Mouse (Mus musculus) left cerebral cortex, postnatal 25 days (tissue): ENCODE data around the gene Gm13769. TPM values are rescaled to one million over a fixed set of nuclear protein-coding genes. Genes with fewer than 3 reads are reported as not detected.
"Not testable (repeated sequence)": the region's sequence is repeated elsewhere in the genome, so short reads cannot be mapped to it uniquely, and the experiment has no call there.

Source experiments
- DNase-seq, 2 experiments: peaks; one replicate each; pipeline ENCODE4 v3.0.0; 2022; ENCODE audit warnings: low spot score in 2 of 2, mixed read lengths in 1 of 2
- intact Hi-C: fragments of 180-260 bp; cut with DNase I; formaldehyde crosslinking; loops from one replicate; pipeline ENCODE4 v1.15.1; 2025
- total RNA-seq, 2 experiments: library from RNA; stranded (reverse); gene quantifications; 2 replicates each; pipeline ENCODE4 v1.2.3; 2021

Gm13769 gene
- under 1 TPM in 1 of 2 experiments, not detected in 1; 0.27 TPM for total RNA-seq

GRCm38 (mm10) chr2:90321900-90322299, at the start of gene Gm13769:
TSS of gene Gm13769 (plus strand) at chr2:90322200.
- DNase-seq, intact Hi-C loops: not testable (repeated sequence)

- no peak for DNase-seq
Observed at GRCm38 (mm10) chr2:90292741-90293140, 29.3 kb upstream of the Gm13769 start, which contains the start of gene Olfr1272. TSS of gene Olfr1272 (minus strand) at chr2:90292841.

GRCm38 (mm10) chr2:90346694-90347093, 24.7 kb downstream of the Gm13769 start:
- DNase-seq, intact Hi-C loops: not testable (repeated sequence)

More at GRCm38 (mm10) chr2:90292741-90293140, 29.3 kb upstream of the Gm13769 start, which contains the start of gene Olfr1272:
- intact Hi-C loops: no loop called here

- intact Hi-C loops, DNase-seq: not testable (repeated sequence)
Observed at GRCm38 (mm10) chr2:90351047-90351446, 29.0 kb downstream of the Gm13769 start.

- intact Hi-C loops: not testable (repeated sequence)
Observed at GRCm38 (mm10) chr2:90351540-90351939, 29.5 kb downstream of the Gm13769 start.

GRCm38 (mm10) chr2:90359229-90359628, 37.2 kb downstream of the Gm13769 start:
- intact Hi-C loops, DNase-seq: not testable (repeated sequence)

More at GRCm38 (mm10) chr2:90351540-90351939, 29.5 kb downstream of the Gm13769 start:
- DNase-seq: not testable (repeated sequence)

GRCm38 (mm10) chr2:90360199-90360598, 38.2 kb downstream of the Gm13769 start:
- DNase-seq, intact Hi-C loops: not testable (repeated sequence)

Other genes starting within 250 kb of the Gm13769 start
- not detected for gene Olfr1269, start 200.8 kb upstream of the Gm13769 start, total RNA-seq
- not detected for gene Olfr32, start 179.9 kb upstream of the Gm13769 start, total RNA-seq
- not detected for gene Olfr1270, start 169.1 kb upstream of the Gm13769 start, total RNA-seq
- gene Olfr1506, start 97.7 kb upstream of the Gm13769 start, total RNA-seq: under 1 TPM in 1 of 2 experiments, not detected in 1; 0.18 TPM
- gene Olfr142, start 64.6 kb upstream of the Gm13769 start, total RNA-seq: not detected
- gene Olfr1271, start 51.2 kb upstream of the Gm13769 start, total RNA-seq: not detected
- gene Olfr1272, start 29.4 kb upstream of the Gm13769 start, total RNA-seq: not detected
- gene Olfr1274-ps, start 76.5 kb downstream of the Gm13769 start, total RNA-seq: not detected